Mouse (Mus musculus): Measurements from ENCODE around the gene Adh6b. TPM values are rescaled to one million over a fixed set of nuclear protein-coding genes. Genes with fewer than 3 reads are reported as not detected.
A peak's percentile ranks its signal among the peaks of the same experiment; 100 is the strongest.

The Adh6b gene
- total RNA-seq (2015): not detected in 2 replicates
- not detected in 2 replicates for total RNA-seq (2017)

GRCm38 (mm10) chr3:138341471-138341870 is at the start of gene Adh6b:
Gene Adh6b, plus strand, starts transcription at chr3:138341775.
- ATAC-seq (ENCODE audit: poor library complexity, severe bottlenecking): no peak

GRCm38 (mm10) chr3:138293298-138293895 is 48.2 kb upstream of the Adh6b start:
- ATAC-seq (ENCODE audit: poor library complexity, severe bottlenecking): no peak

GRCm38 (mm10) chr3:138300130-138300529 is 41.4 kb upstream of the Adh6b start:
- ATAC-seq (ENCODE audit: poor library complexity, severe bottlenecking): no peak

- ATAC-seq (ENCODE audit: poor library complexity, severe bottlenecking): no peak
These were observed 38.9 kb upstream of the Adh6b start for GRCm38 (mm10) chr3:138302676-138303075.

GRCm38 (mm10) chr3:138303771-138304488 is 37.6 kb upstream of the Adh6b start:
- no peak for ATAC-seq (ENCODE audit: poor library complexity, severe bottlenecking)

GRCm38 (mm10) chr3:138304489-138304871 is 37.1 kb upstream of the Adh6b start:
- no peak for ATAC-seq (ENCODE audit: poor library complexity, severe bottlenecking)

GRCm38 (mm10) chr3:138305486-138306289 is 35.9 kb upstream of the Adh6b start:
- no peak for ATAC-seq (ENCODE audit: poor library complexity, severe bottlenecking)

- no peak for ATAC-seq (ENCODE audit: poor library complexity, severe bottlenecking)
These were observed 35.3 kb upstream of the Adh6b start for GRCm38 (mm10) chr3:138306290-138306683.

- ATAC-seq (ENCODE audit: poor library complexity, severe bottlenecking): no peak
These were observed 31.7 kb upstream of the Adh6b start for GRCm38 (mm10) chr3:138309910-138310309.

GRCm38 (mm10) chr3:138311015-138311414 is 30.6 kb upstream of the Adh6b start:
- ATAC-seq (ENCODE audit: poor library complexity, severe bottlenecking): no peak

GRCm38 (mm10) chr3:138312965-138313364 is 28.6 kb upstream of the Adh6b start, which contains the start of gene Adh6a:
Gene Adh6a, plus strand, starts transcription at chr3:138313286.
- ATAC-seq (ENCODE audit: poor library complexity, severe bottlenecking): no peak

GRCm38 (mm10) chr3:138316908-138317472 is 24.6 kb upstream of the Adh6b start:
- ATAC-seq (ENCODE audit: poor library complexity, severe bottlenecking): no peak

GRCm38 (mm10) chr3:138325001-138325400 is 16.6 kb upstream of the Adh6b start:
- ATAC-seq (ENCODE audit: poor library complexity, severe bottlenecking): no peak

- no peak for ATAC-seq (ENCODE audit: poor library complexity, severe bottlenecking)
These were observed 16.1 kb upstream of the Adh6b start for GRCm38 (mm10) chr3:138325466-138325865.

- ATAC-seq (ENCODE audit: poor library complexity, severe bottlenecking): peak; percentile 37
These were observed 7.7 kb upstream of the Adh6b start for GRCm38 (mm10) chr3:138333910-138334309.

- peak; percentile 67 for ATAC-seq (ENCODE audit: poor library complexity, severe bottlenecking)
These were observed 7.3 kb upstream of the Adh6b start for GRCm38 (mm10) chr3:138334320-138334719.

GRCm38 (mm10) chr3:138335566-138335965 is 6.0 kb upstream of the Adh6b start:
- ATAC-seq (ENCODE audit: poor library complexity, severe bottlenecking): no peak

- ATAC-seq (ENCODE audit: poor library complexity, severe bottlenecking): no peak; the same call in 1 of the 2 replicates
These were observed 5.3 kb upstream of the Adh6b start for GRCm38 (mm10) chr3:138336104-138336754.

GRCm38 (mm10) chr3:138347041-138347440 is 5.5 kb downstream of the Adh6b start:
- ATAC-seq (ENCODE audit: poor library complexity, severe bottlenecking): no peak

GRCm38 (mm10) chr3:138352012-138352809 is 10.6 kb downstream of the Adh6b start:
- ATAC-seq (ENCODE audit: poor library complexity, severe bottlenecking): no peak
